Mouse (Mus musculus) kidney, postnatal 0 days (tissue): ENCODE results near the gene Fnip2. TPM values are rescaled to one million over a fixed set of nuclear protein-coding genes. Genes with fewer than 3 reads are reported as not detected.

ENCODE experiments used
- ATAC-seq: fragments of 200-750 bp; cut with Nextera tagmentation; replicated peaks from 2 replicates; pipeline ENCODE4 v1.8.0; 2017; ENCODE audit warnings: low read depth, moderate number of reproducible peaks, moderate TSS enrichment, moderate library complexity; ENCODE audit not compliant: low FRiP score
- DNase-seq: peaks from one replicate; pipeline ENCODE4 v3.0.0-alpha.2; 2016; ENCODE audit warnings: low spot score
- H3K27ac ChIP-seq: fragments of 300-500 bp; sonication (generic); 2 replicates; pipeline ENCODE4 v1.5.1; 2014; ENCODE audit warnings: mild to moderate bottlenecking
- H3K27me3 ChIP-seq: fragments of 300-500 bp; sonication (generic); 2 replicates; pipeline ENCODE4 v1.6.1; 2014; ENCODE audit warnings: low read length, mixed read lengths; ENCODE audit not compliant: insufficient read depth
- H3K36me3 ChIP-seq: fragments of 300-500 bp; sonication (generic); 2 replicates; pipeline ENCODE4 v1.6.1; 2014; ENCODE audit warnings: low read length, mixed read lengths; ENCODE audit not compliant: insufficient read depth
- H3K4me1 ChIP-seq: fragments of 300-500 bp; sonication (generic); replicated peaks from 2 replicates; pipeline ENCODE4 v1.6.1; 2014; ENCODE audit warnings: antibody characterized with exemption, low read length, mixed read lengths; ENCODE audit not compliant: insufficient read depth
- H3K4me2 ChIP-seq: fragments of 300-500 bp; sonication (generic); 2 replicates; pipeline ENCODE4 v1.6.1; 2014; ENCODE audit warnings: mild to moderate bottlenecking, low read length, moderate library complexity, mixed read lengths
- H3K4me3 ChIP-seq: fragments of 300-500 bp; sonication (generic); replicated peaks from 2 replicates; pipeline ENCODE4 v1.5.1; 2014; ENCODE audit warnings: low read depth, low read length
- H3K9ac ChIP-seq: fragments of 300-500 bp; sonication (generic); 2 replicates; pipeline ENCODE4 v1.6.1; 2014; ENCODE audit warnings: low read depth, low read length
- H3K9me3 ChIP-seq: fragments of 300-500 bp; sonication (generic); replicated peaks from 2 replicates; pipeline ENCODE4 v1.6.1; 2016; ENCODE audit warnings: low read length, inconsistent platforms, mixed read lengths
- CTCF ChIP-seq: IDR thresholded peaks from 2 replicates; pipeline ENCODE4 v1.5.1; 2016; ENCODE audit warnings: antibody characterized with exemption, low read depth, mild to moderate bottlenecking, moderate library complexity
- WGBS: fragments of 180-500 bp; shearing (Covaris S2); extraction: QIAGEN DNeasy Blood & Tissue Kit; methylation state at CpG from one replicate; pipeline ENCODE4 v1.1.7; 2014; 5-methylcytosine and 5-hydroxymethylcytosine counted together
- polyA plus RNA-seq: library from polyadenylated mRNA; unstranded; fragments of >200 nt; fragmentation: Nextera tagmentation; extraction: Ambion mirVana; gene quantifications from 2 replicates; pipeline ENCODE4 v1.2.1, GENCODE M21; 2015

Gene Fnip2
- polyA plus RNA-seq, 1 experiment from 2014 or later: 4.4 TPM

GRCm38 (mm10) chr3:79418921-79419320 lies 148.7 kb downstream of the Fnip2 start:
- Histone ChIP-seq H3K9ac (no peak overlapping the region), H3K9me3 (no peaks in the 10 kb centered on the region), H3K27me3 (no peaks in the 10 kb centered on the region), H3K36me3 (no peaks in the 10 kb centered on the region), H3K27ac (no peak overlapping the region), H3K4me3 (no peak overlapping the region), H3K4me1 (no peaks in the 10 kb centered on the region), H3K4me2 (no peak overlapping the region)
- DNase-seq: no peak
- no peak for TF ChIP-seq CTCF
- ATAC-seq: no peak
- WGBS: 85% methylated on average over 14 of the region's 14 CpGs

- H3K36me3 ChIP-seq: no peaks in the 10 kb centered on the region
- WGBS: 58% methylated on average over 4 of the region's 4 CpGs
- H3K27ac ChIP-seq: no peak overlapping the region
- H3K4me2 ChIP-seq: no peak overlapping the region
- no peak overlapping the region for H3K9ac ChIP-seq
- H3K9me3 ChIP-seq: no peaks in the 10 kb centered on the region
- ATAC-seq: no peak
- H3K27me3 ChIP-seq: no peaks in the 10 kb centered on the region
- H3K4me3 ChIP-seq: no peak overlapping the region
- no peak for TF ChIP-seq CTCF
- no peaks in the 10 kb centered on the region for H3K4me1 ChIP-seq
- DNase-seq: no peak
Observed at GRCm38 (mm10) chr3:79416944-79417680, 150.5 kb downstream of the Fnip2 start.

- TF ChIP-seq CTCF: no peak
- DNase-seq: no peak
- Histone ChIP-seq H3K9ac (no peak overlapping the region), H3K4me2 (no peak overlapping the region), H3K27ac (no peak overlapping the region), H3K27me3 (no peaks in the 10 kb centered on the region), H3K36me3 (no peaks in the 10 kb centered on the region), H3K9me3 (no peaks in the 10 kb centered on the region), H3K4me3 (no peak overlapping the region), H3K4me1 (no peaks in the 10 kb centered on the region)
- no peak for ATAC-seq
Observed at GRCm38 (mm10) chr3:79415929-79416328, 151.7 kb downstream of the Fnip2 start.

GRCm38 (mm10) chr3:79415081-79415480 lies 152.5 kb downstream of the Fnip2 start:
- WGBS: 82% methylated on average over 5 of the region's 5 CpGs
- DNase-seq (no peak), ATAC-seq (no peak)
- Histone ChIP-seq H3K27me3 (no peaks in the 10 kb centered on the region), H3K4me1 (no peaks in the 10 kb centered on the region), H3K4me3 (no peak overlapping the region), H3K9ac (no peak overlapping the region), H3K27ac (no peak overlapping the region), H3K36me3 (no peaks in the 10 kb centered on the region), H3K4me2 (no peak overlapping the region), H3K9me3 (no peaks in the 10 kb centered on the region)
- no peak for TF ChIP-seq CTCF

- ATAC-seq (no peak), DNase-seq (no peak)
- H3K27ac ChIP-seq: no peak overlapping the region
- no peak overlapping the region for H3K9ac ChIP-seq
- no peaks in the 10 kb centered on the region for H3K27me3 ChIP-seq
- no peak overlapping the region for H3K4me2 ChIP-seq
- no peak overlapping the region for H3K4me3 ChIP-seq
- H3K9me3 ChIP-seq: no peaks in the 10 kb centered on the region
- no peaks in the 10 kb centered on the region for H3K4me1 ChIP-seq
- no peaks in the 10 kb centered on the region for H3K36me3 ChIP-seq
- 71% methylated on average over 1 of the region's 1 CpGs for WGBS
- no peak for TF ChIP-seq CTCF
Observed at GRCm38 (mm10) chr3:79413492-79413891, 154.1 kb downstream of the Fnip2 start.

- H3K4me2 ChIP-seq: no peak overlapping the region
- no peaks in the 10 kb centered on the region for H3K36me3 ChIP-seq
- WGBS: 28% methylated on average over 2 of the region's 2 CpGs
- H3K4me3 ChIP-seq: no peak overlapping the region
- H3K27ac ChIP-seq: no peak overlapping the region
- peak; percentile 59 for DNase-seq
- no peaks in the 10 kb centered on the region for H3K4me1 ChIP-seq
- H3K9ac ChIP-seq: no peak overlapping the region
- TF ChIP-seq CTCF: no peak
- no peaks in the 10 kb centered on the region for H3K9me3 ChIP-seq
- ATAC-seq: no peak
- no peaks in the 10 kb centered on the region for H3K27me3 ChIP-seq
Observed at GRCm38 (mm10) chr3:79411666-79412065, 155.9 kb downstream of the Fnip2 start.

- Histone ChIP-seq H3K36me3 (no peaks in the 10 kb centered on the region), H3K27me3 (no peaks in the 10 kb centered on the region), H3K4me1 (no peaks in the 10 kb centered on the region), H3K4me3 (no peak overlapping the region), H3K4me2 (no peak overlapping the region), H3K27ac (no peak overlapping the region), H3K9me3 (no peaks in the 10 kb centered on the region), H3K9ac (no peak overlapping the region)
- DNase-seq (peak; percentile 40), ATAC-seq (no peak)
- no peak for TF ChIP-seq CTCF
- 26% methylated on average over 5 of the region's 5 CpGs for WGBS
Observed at GRCm38 (mm10) chr3:79410629-79410995, 157.0 kb downstream of the Fnip2 start.
